Mouse (Mus musculus): ENCODE data around the gene Rhoh. TPM values are rescaled to one million over a fixed set of nuclear protein-coding genes. Genes with fewer than 3 reads are reported as not detected.
A peak's percentile ranks its signal among the peaks of the same experiment; 100 is the strongest.

Gene Rhoh
- total RNA-seq, 2 experiments from 2014 or later = 22.0 to 22.9 TPM

DNA sequence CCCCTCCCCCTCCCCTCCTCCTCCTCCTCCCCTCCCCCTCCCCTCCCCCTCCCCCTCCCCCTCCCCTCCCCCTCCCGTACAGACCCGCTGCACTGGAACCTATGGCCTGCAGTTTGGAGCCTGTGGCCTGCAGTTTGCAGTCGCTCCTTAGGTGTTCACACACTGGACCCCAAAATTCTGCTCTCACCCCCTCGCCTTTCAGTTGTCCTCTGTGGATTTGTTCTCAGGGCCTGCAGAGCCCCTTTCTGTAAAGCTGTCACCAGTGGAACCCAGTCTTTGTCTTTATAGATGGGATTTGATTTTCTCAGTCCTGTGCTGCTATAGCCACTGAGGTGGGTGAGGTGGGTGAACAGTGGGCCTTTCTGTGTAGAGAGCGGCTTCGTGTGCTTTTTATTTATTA lies 2.7 kb upstream of the Rhoh start:
- ATAC-seq (replicated peaks; ENCODE audit: low FRiP score, low TSS enrichment, poor library complexity, severe bottlenecking) = no peak

DNA sequence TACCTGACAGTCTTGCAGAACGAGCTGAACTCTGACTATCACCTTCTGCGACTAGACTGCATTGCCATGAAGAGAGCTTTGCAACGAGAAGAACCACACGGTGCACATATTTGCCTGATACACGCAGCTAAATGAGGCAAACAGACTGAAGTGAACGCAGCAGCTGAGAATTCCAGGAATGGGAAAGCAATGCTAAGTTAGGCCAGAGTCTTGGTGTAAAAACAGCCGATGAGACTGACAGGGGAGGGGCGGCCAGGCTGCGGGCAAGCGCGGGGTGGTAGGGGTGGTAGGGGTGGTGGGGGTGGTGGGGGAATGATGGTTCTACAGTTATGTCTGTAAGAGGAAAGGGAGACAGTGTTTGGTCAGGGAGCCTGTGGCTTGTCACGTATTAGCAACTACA lies 2.1 kb upstream of the Rhoh start:
- ATAC-seq (replicated peaks; ENCODE audit: low FRiP score, low TSS enrichment, poor library complexity, severe bottlenecking) = no peak

DNA sequence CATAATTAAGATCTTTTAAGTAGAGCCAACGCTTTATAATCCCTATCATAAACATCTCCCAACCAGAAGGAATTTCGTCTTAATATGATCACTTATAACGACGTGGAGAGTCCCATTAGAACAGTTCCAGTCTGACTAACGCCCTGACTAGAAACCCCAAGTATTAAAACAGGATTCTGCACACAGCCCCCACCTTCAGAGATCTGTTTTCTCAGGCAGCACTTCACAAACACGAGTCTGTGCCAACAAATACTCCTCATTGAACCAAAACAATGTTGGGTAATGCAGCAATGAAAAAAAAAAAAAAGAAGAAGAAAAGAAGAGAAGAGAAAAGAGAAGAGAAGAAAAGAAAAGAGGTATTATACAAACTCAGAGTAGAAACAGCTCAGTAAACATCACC lies 1.6 kb upstream of the Rhoh start:
- no peak for ATAC-seq (replicated peaks; ENCODE audit: low FRiP score, low TSS enrichment, poor library complexity, severe bottlenecking)

DNA sequence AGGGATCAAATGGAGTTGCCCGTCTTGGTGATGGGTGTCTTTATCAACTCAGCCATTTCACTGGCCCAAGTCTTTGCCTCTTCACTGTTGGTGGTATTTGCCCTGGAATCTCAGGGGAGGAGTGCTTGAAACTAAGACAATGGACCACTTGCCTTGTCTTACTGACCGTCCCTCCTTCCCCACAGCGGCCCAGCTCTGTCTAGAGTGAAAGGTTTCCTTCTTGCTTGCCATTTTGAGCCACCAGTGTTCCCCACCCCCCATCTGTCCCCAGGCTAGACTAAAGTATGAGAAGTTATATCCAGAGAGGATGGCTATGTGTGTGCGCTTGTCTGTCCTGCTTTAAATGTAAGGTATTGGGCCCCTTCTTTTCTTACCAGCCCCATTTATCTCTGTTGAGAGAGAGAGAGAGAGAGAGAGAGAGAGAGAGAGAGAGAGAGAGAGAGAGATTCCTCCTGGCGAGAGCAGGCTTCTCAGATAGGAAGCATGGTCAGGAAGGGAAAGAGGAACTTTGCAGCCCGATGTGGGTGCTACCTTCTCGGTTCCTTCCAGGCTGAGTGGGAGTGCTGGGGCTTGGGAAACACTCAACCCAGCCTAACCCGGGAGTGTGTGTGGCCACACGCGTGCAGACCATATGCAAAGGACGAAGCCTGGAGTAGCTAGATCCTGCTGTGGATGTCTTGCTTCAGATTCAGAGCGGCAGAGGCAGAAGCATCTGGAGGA lies 572 bp upstream of the Rhoh start:
- ATAC-seq (replicated peaks; ENCODE audit: low FRiP score, low TSS enrichment, poor library complexity, severe bottlenecking) = no peak

DNA sequence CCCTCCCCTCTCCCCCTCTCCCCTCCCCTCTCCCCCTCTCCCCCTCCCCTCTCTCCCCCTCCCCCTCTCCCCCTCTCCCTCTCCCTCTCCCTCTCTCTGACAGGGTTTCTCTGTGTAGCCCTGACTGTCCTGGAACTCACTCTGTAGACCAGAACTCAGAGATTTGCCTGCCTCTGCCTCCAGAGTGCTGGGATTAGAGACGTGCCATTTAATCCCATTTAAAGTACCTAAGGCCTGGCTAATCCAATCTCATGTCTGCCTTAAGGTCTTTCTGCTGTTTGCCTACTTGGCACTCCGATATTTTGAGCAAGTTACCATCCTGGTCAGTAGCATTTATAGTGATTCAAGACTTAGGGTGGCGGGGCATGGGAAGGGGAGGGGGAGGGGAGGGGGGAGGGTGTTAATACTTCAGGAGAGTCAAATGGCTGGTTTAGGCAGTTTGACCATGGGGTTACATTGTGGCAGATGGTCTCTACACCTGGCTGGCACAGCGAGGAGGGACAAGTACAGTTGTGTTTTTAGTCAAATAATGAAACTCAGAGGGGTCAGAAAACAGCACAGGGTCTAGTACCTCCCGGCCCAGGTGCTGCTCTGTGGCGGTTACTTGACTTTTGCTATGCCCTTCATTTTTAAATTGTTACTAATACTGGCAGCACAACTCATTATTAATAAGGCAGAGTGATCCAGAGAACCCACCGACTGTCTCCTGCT lies 1.4 kb downstream of the Rhoh start:
- ATAC-seq (replicated peaks; ENCODE audit: low FRiP score, low TSS enrichment, poor library complexity, severe bottlenecking) = no peak

DNA sequence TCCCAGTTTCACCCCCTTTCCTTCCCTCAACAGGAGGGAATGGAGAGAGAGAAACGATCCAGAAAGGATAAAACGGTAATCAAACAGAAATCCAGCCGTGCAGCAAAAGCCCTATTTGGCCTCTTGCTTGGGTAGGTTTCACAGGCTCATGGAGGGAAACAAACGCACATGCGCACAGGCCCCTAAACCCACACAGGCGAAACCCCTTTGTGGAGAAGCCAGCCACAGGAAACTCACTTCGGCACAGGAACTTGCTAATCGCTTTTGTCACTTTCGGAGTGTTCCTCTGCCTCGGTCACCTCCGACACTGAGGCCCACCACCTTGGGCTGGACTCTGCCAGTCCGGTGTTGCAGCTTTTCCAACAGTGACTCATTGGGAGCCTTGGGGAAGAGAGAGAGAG lies 2.3 kb downstream of the Rhoh start:
- ATAC-seq (replicated peaks; ENCODE audit: low FRiP score, low TSS enrichment, poor library complexity, severe bottlenecking) = peak; percentile 67

DNA sequence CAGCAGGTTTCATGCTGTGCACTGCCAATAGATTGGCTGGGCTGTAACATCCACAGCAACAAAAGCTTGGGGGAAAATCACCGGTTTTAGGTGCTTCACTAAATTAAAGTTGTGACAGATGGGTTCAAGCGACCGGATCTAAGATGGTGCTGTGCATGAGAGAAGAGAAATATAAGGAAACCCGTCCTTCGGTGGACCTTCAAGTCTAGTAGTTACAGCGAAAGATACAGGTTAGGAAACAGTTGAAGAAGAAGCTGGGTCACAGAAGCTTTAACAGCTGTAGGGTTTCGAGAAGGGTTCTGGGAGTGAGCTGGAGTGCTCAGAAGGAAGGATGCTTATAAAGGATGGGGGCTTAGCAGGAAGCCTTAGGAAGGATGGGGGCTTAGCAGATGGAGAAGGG lies 3.5 kb downstream of the Rhoh start:
- no peak for ATAC-seq (replicated peaks; ENCODE audit: low FRiP score, low TSS enrichment, poor library complexity, severe bottlenecking)

DNA sequence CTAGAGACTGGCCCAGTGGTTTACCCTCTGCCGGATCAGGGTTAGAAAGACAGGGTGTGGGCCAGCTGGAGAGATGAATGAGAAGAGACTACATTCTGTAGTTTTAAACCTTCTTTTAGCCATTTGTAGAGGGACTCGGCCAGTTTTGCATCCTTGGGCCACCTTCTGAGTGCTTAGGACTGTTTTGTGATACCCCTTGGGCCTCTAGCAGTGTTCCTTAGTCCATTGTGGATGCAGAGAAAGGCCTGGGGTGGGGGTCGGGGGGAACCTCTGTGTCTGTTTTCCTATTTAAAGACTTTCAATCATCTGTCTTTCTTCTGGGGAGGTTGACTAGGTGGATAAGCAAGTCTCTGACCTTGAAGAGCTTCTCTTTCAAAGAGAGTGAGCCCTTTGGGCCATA lies 3.9 kb downstream of the Rhoh start:
- no peak for ATAC-seq (replicated peaks; ENCODE audit: low FRiP score, low TSS enrichment, poor library complexity, severe bottlenecking)

DNA sequence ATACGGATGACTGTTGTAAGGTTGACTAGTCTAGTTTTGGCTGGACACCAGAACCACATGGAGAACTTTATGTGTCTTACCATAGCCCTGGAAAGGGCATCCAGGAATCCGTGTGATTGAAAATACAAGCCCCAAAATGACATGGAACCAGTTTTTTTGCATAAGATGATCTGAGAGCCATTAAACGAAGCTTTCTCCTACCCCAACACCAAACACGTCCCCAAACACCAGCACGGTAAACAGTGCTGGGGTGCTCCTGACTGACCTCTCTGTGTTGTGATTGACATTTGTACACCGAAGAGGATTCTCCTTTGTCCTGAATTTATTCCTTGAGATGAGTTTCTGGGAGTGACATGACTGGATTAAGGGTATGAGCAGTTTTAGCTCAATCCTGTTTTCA lies 5.6 kb downstream of the Rhoh start:
- ATAC-seq (replicated peaks; ENCODE audit: low FRiP score, low TSS enrichment, poor library complexity, severe bottlenecking) = 0 out of 2 replicates have a peak, but pooled peaks have one; percentile 25

DNA sequence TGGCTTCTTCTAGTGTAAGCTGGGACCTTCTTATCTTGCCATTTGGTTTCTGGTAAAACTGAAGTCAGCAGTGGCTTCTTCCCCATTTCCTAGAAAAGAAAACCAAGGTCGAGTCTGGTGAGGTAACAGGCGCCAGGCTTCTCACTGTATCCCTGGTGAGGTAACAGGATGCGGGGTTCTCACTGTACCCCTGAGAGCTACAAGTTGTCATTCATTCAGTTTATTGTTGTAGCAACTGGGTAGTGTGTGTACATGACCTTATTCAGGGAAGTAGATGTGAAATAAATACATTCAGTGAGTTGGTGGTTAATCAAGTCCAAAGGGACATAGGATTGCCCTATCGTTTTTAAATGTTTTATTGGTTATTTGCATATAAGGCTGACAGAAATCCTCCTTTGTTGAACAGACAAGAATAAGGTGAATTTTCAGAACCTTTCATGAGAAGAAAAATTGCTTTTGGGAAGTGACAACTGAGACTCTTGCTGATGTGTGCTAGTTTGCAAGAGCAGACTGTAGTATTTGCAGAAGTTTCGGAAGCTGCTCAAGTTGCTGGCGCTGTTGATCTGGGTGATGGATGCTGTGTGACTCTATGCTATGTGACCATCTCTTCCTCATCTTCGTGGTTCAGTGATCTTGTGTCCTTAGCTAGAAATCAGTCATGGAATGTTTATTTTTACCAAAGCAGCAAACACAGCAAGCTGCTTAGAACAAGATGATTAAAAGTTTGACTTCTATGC lies 6.5 kb downstream of the Rhoh start:
- ATAC-seq (replicated peaks; ENCODE audit: low FRiP score, low TSS enrichment, poor library complexity, severe bottlenecking) = no peak

DNA sequence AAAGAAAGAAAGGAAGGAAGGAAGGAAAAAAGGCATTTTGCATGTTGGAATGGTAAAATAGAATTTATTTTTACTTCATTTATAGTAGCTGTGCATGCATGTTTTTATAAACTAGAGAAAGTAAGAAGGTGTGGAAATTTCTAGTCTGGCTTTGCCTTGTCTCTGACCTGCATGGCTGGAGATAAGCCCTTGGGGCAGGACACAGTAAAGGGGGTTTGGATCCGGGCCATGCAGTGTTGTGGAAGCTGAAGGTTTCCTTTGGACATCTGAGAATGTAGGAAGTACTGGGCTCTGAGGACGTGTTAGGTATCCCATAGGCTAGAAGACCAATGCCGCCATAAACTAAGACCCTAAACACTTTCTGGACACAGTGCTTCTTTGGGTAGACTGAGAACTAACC lies 7.4 kb downstream of the Rhoh start:
- peak; percentile 28; the same call in 1 of the 2 replicates for ATAC-seq (replicated peaks; ENCODE audit: low FRiP score, low TSS enrichment, poor library complexity, severe bottlenecking)

DNA sequence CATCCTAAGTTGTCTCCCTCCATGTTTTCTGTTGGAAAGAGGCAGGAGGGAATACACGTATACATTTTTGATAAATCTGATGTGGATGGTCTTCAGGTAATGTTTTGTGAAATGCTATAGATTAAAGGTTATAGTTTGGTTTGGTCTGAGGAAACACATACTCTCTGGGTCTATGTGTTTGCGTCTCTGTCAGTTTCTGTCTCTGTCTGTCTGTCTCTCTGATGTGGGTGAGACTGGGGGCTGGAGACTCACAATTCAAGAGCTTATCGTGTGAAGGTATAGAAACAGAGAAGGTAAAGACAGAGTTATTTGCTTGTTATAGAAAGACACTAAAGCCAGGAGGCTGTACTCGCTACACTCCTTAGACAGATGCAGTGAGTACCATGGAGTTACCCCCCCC lies 8.6 kb downstream of the Rhoh start:
- ATAC-seq (replicated peaks; ENCODE audit: low FRiP score, low TSS enrichment, poor library complexity, severe bottlenecking) = no peak

DNA sequence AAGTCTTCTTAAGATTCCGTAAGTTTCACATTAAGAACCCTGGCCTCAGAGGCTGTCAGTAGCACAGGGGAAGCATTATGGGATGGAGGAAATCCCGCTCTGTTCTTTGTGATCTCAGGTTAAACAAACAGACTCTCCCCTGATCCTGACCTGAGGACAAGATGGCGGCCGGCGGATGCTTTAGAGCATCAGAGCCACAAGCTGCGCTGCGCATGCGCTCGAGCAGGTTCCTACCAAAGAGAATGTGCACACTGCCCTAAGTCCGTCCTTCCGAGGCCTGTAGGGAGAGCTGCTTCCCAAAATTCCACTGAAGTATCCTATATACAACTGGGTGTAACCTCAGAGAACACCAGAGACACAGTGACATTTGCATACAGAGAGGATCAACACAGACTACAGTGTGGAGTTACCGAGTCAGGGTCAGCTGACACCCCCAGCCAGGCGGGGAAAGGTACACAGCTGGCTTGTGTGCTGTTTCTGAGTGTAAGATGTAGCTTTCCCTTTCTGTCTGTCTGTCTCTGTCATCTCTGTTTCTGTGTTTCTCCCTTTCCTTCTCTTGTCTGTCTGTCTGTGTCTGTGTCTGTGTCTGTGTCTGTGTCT lies 10.4 kb downstream of the Rhoh start:
- ATAC-seq (replicated peaks; ENCODE audit: low FRiP score, low TSS enrichment, poor library complexity, severe bottlenecking) = no peak

DNA sequence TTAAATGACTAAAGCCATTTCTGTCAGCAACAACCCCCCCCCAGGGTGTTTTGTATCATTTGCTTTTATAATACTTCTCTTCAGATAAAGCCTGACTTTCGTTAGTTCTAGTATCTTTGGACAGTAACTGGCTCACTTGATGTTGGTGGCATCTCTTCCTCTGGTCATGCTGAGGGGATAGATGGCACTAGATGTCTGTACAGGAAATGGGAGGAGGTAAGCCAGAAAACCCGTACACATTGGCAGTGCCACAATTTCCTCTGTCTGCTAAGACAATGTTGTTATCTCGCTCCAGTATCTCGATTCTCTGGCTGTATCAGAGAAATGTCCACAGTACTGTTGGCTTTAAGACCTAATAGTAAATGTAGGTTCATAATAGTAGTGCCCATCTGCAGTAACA lies 12.2 kb downstream of the Rhoh start:
- ATAC-seq (replicated peaks; ENCODE audit: low FRiP score, low TSS enrichment, poor library complexity, severe bottlenecking) = peak; percentile 63

DNA sequence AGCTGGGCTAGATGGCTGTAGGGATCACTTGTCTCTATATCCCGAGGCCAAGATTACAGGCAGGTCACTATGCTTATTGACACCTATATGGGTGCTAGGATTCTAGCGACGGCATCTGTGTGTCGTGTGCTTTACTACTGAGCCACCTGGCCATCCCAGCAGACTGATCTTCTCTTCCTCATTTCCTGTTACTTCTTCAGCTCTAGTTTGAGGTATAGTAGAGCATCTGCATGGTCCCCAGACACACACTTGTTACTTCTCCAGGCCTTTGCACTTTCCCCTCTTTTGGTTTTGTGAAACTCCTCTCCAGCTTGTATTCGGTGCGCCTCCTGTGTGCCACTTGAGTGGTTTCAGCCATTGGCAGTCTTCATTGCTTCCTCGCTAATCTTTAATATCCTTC lies 14.3 kb downstream of the Rhoh start:
- ATAC-seq (replicated peaks; ENCODE audit: low FRiP score, low TSS enrichment, poor library complexity, severe bottlenecking) = no peak

DNA sequence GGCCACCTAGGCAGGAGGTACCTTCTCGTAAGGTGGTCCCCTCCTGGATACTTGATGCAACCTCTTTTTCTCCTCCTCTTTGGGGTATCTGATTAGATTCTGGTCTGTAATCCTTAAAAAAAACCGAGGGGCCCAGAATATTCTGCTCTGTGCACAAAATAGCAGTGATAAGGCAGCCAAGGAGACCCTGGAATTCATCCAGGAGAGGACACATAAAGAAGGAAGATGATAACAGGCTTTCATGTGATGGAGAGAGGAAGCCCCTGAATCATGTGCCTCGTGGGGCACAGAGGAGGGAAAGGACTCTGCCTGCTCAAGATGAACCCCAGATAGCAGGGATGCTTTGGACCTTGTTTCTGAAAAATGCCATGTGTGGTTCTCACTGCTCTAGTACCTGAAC lies 17.4 kb downstream of the Rhoh start:
- no peak for ATAC-seq (replicated peaks; ENCODE audit: low FRiP score, low TSS enrichment, poor library complexity, severe bottlenecking)

DNA sequence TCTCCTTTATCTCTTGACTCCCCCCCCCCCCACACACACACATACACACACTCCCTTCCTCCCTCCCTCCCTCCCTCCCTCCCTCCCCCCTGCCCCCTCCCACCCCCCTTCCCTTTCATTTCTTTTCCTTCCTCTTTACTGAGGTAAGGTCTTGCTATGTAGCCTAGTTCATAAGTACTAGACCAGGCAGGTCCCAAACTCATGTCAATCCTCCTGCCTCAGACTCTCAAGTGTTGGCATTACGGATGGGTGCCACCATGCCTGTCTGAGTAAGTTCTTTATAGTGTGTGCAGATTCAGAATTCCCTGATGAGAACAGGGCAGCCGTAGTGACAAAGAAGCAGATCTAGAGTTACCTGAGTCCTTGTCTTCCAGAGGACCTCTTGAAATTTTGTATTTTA lies 20.2 kb downstream of the Rhoh start:
- ATAC-seq (replicated peaks; ENCODE audit: low FRiP score, low TSS enrichment, poor library complexity, severe bottlenecking) = no peak

DNA sequence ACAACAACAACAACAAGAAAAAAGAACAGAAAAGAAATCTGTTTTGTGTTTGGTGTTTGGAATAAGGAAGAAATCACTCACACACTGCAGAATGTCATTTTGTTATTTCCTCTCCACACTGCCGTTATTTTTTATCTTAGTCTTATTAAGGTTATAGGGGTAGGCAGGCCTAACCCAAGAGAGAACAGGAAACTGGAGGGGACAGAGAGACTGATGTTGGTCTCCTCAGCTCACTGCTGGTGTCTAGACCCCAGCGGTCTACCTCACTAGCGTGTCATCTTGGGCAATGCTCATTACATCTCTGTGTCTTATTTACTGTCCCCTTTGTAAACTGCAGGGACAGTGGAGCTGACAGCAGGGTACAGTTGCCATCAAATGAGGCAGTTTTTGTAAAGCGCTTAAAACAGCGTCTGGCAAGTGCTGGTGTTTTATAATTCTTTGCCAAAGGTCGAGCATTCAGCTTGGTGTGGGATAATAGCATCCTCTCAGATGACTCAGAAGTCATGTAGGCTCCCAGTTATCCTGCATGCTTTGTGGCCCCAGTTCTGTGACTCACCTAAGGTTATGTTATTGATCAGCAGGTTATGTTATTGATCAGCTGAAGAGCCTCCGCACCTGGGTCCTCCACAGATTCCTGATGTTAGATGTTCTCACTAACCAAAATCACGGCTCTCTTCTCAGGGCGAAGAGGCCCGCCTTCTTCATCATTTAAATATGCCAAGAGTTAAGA lies 21.6 kb downstream of the Rhoh start:
- ATAC-seq (replicated peaks; ENCODE audit: low FRiP score, low TSS enrichment, poor library complexity, severe bottlenecking) = no peak

DNA sequence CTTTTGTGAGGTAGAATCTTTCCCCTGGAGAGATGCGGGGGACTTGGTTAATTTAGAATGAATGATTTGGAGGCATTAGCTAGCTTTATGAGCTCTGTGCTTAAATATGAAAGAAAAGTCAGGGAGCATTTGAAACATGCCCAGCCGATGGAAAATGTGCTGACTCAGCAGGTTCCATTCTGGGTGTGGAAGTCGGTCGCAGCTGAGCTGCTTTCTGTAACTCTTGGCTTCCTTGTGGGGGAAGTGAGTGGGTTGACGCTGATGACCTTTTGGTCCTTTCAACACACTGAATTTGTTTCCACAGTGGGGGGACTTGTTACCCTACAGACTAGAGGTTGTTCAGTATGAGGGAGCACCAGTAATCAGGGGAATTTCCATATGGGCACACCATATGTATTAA lies 22.3 kb downstream of the Rhoh start:
- no peak for ATAC-seq (replicated peaks; ENCODE audit: low FRiP score, low TSS enrichment, poor library complexity, severe bottlenecking)
